Mouse (Mus musculus): ENCODE data around the gene Fam124a.
A peak's percentile ranks its signal among the peaks of the same experiment; 100 is the strongest.

Gene Fam124a

DNA sequence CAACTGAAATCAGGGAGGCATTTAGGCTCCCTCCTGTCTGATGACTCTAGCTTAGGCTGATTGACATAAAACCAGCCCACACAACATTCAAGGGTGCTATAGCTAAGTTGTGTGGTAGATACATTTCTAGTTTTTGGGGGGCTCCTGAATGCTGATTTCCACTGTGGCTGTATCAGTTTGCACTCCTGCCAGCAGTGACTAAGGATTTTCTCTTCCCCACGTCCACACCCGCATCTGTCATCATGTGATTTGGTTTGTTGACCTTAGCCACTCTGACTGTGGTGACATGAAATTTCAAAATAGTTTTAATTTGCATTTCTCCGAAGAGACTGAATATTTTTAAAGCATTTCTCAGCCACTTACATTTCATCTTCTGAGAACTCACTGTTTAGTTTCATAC, 101.9 kb downstream of the Fam124a start:
- peak; percentile 13 for DNase-seq (ENCODE audit: low read depth, low spot score)
